Mouse (Mus musculus) CH12.LX (cell line): ENCODE measurements around the gene Adamts15.

Experiments used
- BHLHE40 ChIP-seq: IDR thresholded peaks from 2 replicates; pipeline ENCODE4 v1.6.1; 2011; ENCODE audit warnings: mild to moderate bottlenecking, low read depth, low read length, improper control_type of control experiment
- CHD2 ChIP-seq: IDR thresholded peaks from 2 replicates; pipeline ENCODE4 v1.6.1; 2011; ENCODE audit warnings: low read length, improper control_type of control experiment
- CTCF ChIP-seq, 2 experiments: IDR thresholded peaks in 1 of 2; conservative IDR thresholded peaks in 1 of 2; 2 replicates each; pipeline ENCODE4 v1.5.1; 2011 to 2012; ENCODE audit warnings: low read depth in 2 of 2, low read length in 2 of 2, improper control_type of control experiment in 1 of 2, inconsistent platforms in 1 of 2, mild to moderate bottlenecking in 1 of 2, moderate library complexity in 1 of 2
- EP300 ChIP-seq: IDR thresholded peaks from 2 replicates; pipeline ENCODE4 v1.6.1; 2011; ENCODE audit warnings: low read length, improper control_type of control experiment
- MEF2A ChIP-seq: IDR thresholded peaks from 2 replicates; pipeline ENCODE4 v1.6.1; 2014; ENCODE audit warnings: low read depth, mild to moderate bottlenecking, inconsistent platforms, low read length, improper control_type of control experiment, borderline replicate concordance
- MYC ChIP-seq: IDR thresholded peaks from 2 replicates; pipeline ENCODE4 v1.6.1; 2011; ENCODE audit warnings: low read depth, mild to moderate bottlenecking, improper control_type of control experiment, low read length
- NELFE ChIP-seq: IDR thresholded peaks from 2 replicates; pipeline ENCODE4 v1.6.1; 2011; ENCODE audit warnings: low read depth, low read length, improper control_type of control experiment
- POLR2A ChIP-seq: IDR thresholded peaks from 2 replicates; pipeline ENCODE4 v1.6.1; 2011; ENCODE audit warnings: low read depth, mild to moderate bottlenecking, improper control_type of control experiment, low read length
- RAD21 ChIP-seq: IDR thresholded peaks from 2 replicates; pipeline ENCODE4 v1.6.1; 2011; ENCODE audit warnings: low read depth, mild to moderate bottlenecking, low read length, improper control_type of control experiment, moderate library complexity
- USF1 ChIP-seq: IDR thresholded peaks from 2 replicates; pipeline ENCODE4 v1.6.1; 2014; ENCODE audit warnings: low read depth, mild to moderate bottlenecking, inconsistent platforms, low read length, improper control_type of control experiment
- ZNF384 ChIP-seq: IDR thresholded peaks from 2 replicates; pipeline ENCODE4 v1.6.1; 2012; ENCODE audit warnings: low read depth, low read length, improper control_type of control experiment, inconsistent platforms

DNA sequence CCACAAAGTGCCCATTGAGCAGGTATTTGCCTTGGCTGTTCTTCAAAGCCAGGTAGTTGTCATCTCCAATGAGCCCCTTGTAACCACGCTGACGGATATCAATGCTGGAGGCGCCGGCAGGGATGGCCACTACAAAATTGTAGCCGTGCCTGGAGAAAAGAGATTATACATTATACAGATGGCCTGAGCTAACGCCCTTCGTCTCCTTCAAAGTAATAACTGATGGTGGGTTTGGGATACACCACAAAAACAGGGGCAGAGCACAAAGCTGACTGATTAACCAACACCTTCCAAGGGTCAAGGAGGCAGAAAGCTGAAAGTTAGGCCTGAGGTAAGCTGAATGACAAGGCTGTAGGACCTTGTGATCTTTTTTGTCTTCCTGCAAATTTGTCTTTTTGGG is 19.6 kb downstream of the Adamts15 start:
- TF ChIP-seq USF1 (no peak), NELFE (no peak), CTCF (conservative IDR thresholded peaks at IDR 0.05 in 1 of 2, IDR thresholded peaks at IDR 0.05 in 1 of 2; ENCODE audit: low read depth in 2 of 2, low read length in 2 of 2) (no peak), EP300 (no peak), POLR2A (no peak), RAD21 (no peak), ZNF384 (no peak), CHD2 (no peak), BHLHE40 (no peak), MEF2A (no peak), MYC (no peak)
